Mouse (Mus musculus) lung, adult 2 months (tissue): ENCODE measurements around the gene Gm38394.

ENCODE experiments used
- CTCF ChIP-seq: fragments of 200-500 bp; IDR thresholded peaks from 2 replicates; pipeline ENCODE4 v1.5.1; 2011; ENCODE audit warnings: mild to moderate bottlenecking, low read length, control low read depth; ENCODE audit not compliant: insufficient read depth
- POLR2A ChIP-seq: fragments of 200-500 bp; IDR thresholded peaks from 2 replicates; pipeline ENCODE4 v1.6.1; 2011; ENCODE audit warnings: low read depth, mild to moderate bottlenecking, control low read depth, low read length, borderline replicate concordance; ENCODE audit errors: extremely low read depth

GRCm38 (mm10) chr1:133692195-133692594 is 31.1 kb upstream of the Gm38394 start:
- TF ChIP-seq CTCF (no peak), POLR2A (no peak)
